Mouse (Mus musculus) megakaryocyte, embryonic 14.5 days (primary cell): Measurements from ENCODE around the gene Gtdc1.

ENCODE experiments used
- FLI1 ChIP-seq: IDR thresholded peaks from 2 replicates; pipeline ENCODE4 v1.6.1; 2012; ENCODE audit warnings: low read length, inconsistent platforms, mixed read lengths
- GATA1 ChIP-seq: IDR thresholded peaks from 3 replicates; pipeline ENCODE4 v1.6.1; 2012; ENCODE audit warnings: mixed read lengths, low read length, inconsistent platforms, borderline replicate concordance

DNA sequence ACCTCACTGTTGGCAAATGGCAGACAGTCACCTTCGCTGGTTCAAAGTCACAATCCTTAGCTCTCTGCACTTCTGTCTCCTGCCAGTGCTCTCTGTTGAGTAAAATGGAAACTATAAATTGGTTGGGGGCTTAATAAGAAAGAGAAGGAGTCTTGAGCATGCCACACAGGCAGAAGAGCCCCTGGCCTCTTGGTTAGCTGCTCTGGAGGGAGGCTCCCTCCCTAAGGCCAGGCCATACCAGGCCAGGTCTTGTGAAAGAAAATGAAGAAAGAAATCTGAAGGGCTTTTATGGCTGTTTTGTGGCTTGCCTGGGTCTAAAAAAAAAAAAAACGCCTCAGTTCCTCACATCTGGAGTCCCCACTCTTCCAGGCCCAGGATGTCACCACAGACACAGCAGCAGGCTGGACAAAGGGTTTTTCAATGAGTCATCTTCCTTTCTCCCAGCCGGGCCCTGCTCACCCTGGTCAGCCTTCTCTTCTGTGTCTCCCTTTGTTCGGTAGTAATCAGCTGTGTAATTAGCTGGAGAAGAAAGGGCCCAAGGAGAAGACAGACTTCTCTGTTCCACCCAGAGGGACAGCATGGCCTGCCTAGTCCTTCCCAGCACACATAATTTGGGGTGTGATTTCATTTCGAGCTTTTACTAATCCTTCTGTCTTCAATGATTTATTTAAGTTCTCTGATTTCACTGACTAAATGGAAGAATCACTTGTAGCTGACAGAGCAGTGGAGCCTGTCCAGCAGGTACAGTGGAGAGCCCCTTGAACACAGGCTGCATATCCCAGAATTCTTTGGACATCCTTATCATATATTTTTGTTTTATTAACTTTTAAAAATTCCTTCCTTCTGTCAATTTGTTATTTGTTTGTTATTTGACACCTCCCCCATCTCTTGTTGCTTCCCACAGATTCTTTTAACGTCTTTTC is 401.1 kb downstream of the Gtdc1 start:
- no peak for TF ChIP-seq GATA1
- TF ChIP-seq FLI1: no peak
